Mouse (Mus musculus) CH12.LX (cell line): Measurements from ENCODE around the gene Cfap99. TPM values are rescaled to one million over a fixed set of nuclear protein-coding genes. Genes with fewer than 3 reads are reported as not detected.

Source experiments
- DNase-seq: peaks from one replicate; pipeline ENCODE4 v3.0.0-alpha.2; 2013; ENCODE audit errors: extremely low read depth
- H3K27ac ChIP-seq: 2 replicates; pipeline ENCODE4 v1.5.1; 2012; ENCODE audit warnings: low read depth, mild to moderate bottlenecking, control low read depth, moderate library complexity; ENCODE audit not compliant: insufficient read depth
- H3K27me3 ChIP-seq: replicated peaks from 2 replicates; pipeline ENCODE3; 2012; ENCODE audit warnings: inconsistent platforms
- H3K36me3 ChIP-seq, 2 experiments: replicated peaks in 1 of 2; 2 replicates each; pipeline versions ENCODE3 to v1.6.1; 2012; ENCODE audit warnings: inconsistent platforms in 1 of 2, low read length in 1 of 2, mild to moderate bottlenecking in 1 of 2, mixed read lengths in 1 of 2, moderate library complexity in 1 of 2; ENCODE audit not compliant: control insufficient read depth in 1 of 2, insufficient read depth in 1 of 2
- H3K4me1 ChIP-seq, 2 experiments: 2 replicates each; pipeline ENCODE4 v1.6.1; 2012; ENCODE audit warnings: inconsistent platforms in 1 of 2, moderate library complexity in 1 of 2; ENCODE audit not compliant: insufficient read depth in 2 of 2, control insufficient read depth in 1 of 2
- H3K4me2 ChIP-seq: 2 replicates; pipeline ENCODE4 v1.6.1; 2012; ENCODE audit warnings: low read depth, mild to moderate bottlenecking, control low read depth; ENCODE audit not compliant: poor library complexity, insufficient read depth, severe bottlenecking
- H3K4me3 ChIP-seq, 3 experiments: fragments of 150-350 bp in 1 of 3; sonication (generic) in 1 of 3; replicated peaks in 1 of 3; 2 replicates each; pipeline versions ENCODE3 to v1.5.1; 2011 to 2012; ENCODE audit warnings: low read depth in 2 of 3, low read length in 2 of 3, mild to moderate bottlenecking in 2 of 3, moderate library complexity in 2 of 3, control low read depth in 1 of 3, improper control_type of control experiment in 1 of 3, inconsistent platforms in 1 of 3, mixed read lengths in 1 of 3; ENCODE audit not compliant: poor library complexity in 1 of 3
- H3K79me2 ChIP-seq: replicated peaks from 2 replicates; pipeline ENCODE4 v1.6.1; 2012; ENCODE audit warnings: mild to moderate bottlenecking, moderate library complexity; ENCODE audit not compliant: control insufficient read depth, poor library complexity, insufficient read depth, severe bottlenecking; ENCODE audit errors: extremely low read depth
- H3K9ac ChIP-seq: 2 replicates; pipeline ENCODE4 v1.6.1; 2012; ENCODE audit warnings: low read depth, mild to moderate bottlenecking, control low read depth, moderate library complexity; ENCODE audit not compliant: insufficient read depth
- H3K9me3 ChIP-seq: replicated peaks from 2 replicates; pipeline ENCODE3; 2012; ENCODE audit warnings: low read length, inconsistent platforms, mixed read lengths
- BHLHE40 ChIP-seq: IDR thresholded peaks from 2 replicates; pipeline ENCODE4 v1.6.1; 2011; ENCODE audit warnings: mild to moderate bottlenecking, low read depth, low read length, improper control_type of control experiment
- CHD1 ChIP-seq: IDR thresholded peaks from 2 replicates; pipeline ENCODE4 v1.6.1; 2012; ENCODE audit warnings: low read depth, low read length, improper control_type of control experiment, inconsistent platforms
- CTCF ChIP-seq, 2 experiments: IDR thresholded peaks in 1 of 2; conservative IDR thresholded peaks in 1 of 2; 2 replicates each; pipeline ENCODE4 v1.5.1; 2011 to 2012; ENCODE audit warnings: low read depth in 2 of 2, low read length in 2 of 2, improper control_type of control experiment in 1 of 2, inconsistent platforms in 1 of 2, mild to moderate bottlenecking in 1 of 2, moderate library complexity in 1 of 2
- E2F4 ChIP-seq: IDR thresholded peaks from 2 replicates; pipeline ENCODE4 v1.6.1; 2011; ENCODE audit warnings: low read depth, low read length, improper control_type of control experiment; ENCODE audit not compliant: insufficient replicate concordance
- ELF1 ChIP-seq: IDR thresholded peaks from 2 replicates; pipeline ENCODE4 v1.6.1; 2014; ENCODE audit warnings: low read depth, mild to moderate bottlenecking, inconsistent platforms, low read length, improper control_type of control experiment
- EP300 ChIP-seq: IDR thresholded peaks from 2 replicates; pipeline ENCODE4 v1.6.1; 2011; ENCODE audit warnings: low read length, improper control_type of control experiment
- ETS1 ChIP-seq: conservative IDR thresholded peaks from 2 replicates; pipeline ENCODE4 v1.6.1; 2012; ENCODE audit warnings: low read depth, mild to moderate bottlenecking, inconsistent platforms, low read length, improper control_type of control experiment, moderate library complexity
- GABPA ChIP-seq: IDR thresholded peaks from 2 replicates; pipeline ENCODE4 v1.6.1; 2012; ENCODE audit warnings: low read depth, low read length, improper control_type of control experiment, inconsistent platforms; ENCODE audit not compliant: insufficient replicate concordance
- IRF4 ChIP-seq: IDR thresholded peaks from 2 replicates; pipeline ENCODE4 v1.6.1; 2014; ENCODE audit warnings: low read depth, mild to moderate bottlenecking, inconsistent platforms, low read length, improper control_type of control experiment
- JUN ChIP-seq: IDR thresholded peaks from 2 replicates; pipeline ENCODE4 v1.6.1; 2011; ENCODE audit warnings: low read depth, mild to moderate bottlenecking, low read length, improper control_type of control experiment, moderate library complexity; ENCODE audit not compliant: insufficient read depth
- JUND ChIP-seq: conservative IDR thresholded peaks from 2 replicates; pipeline ENCODE4 v1.6.1; 2011; ENCODE audit warnings: low read depth, low read length, improper control_type of control experiment
- MAFK ChIP-seq: IDR thresholded peaks from 2 replicates; pipeline ENCODE4 v1.6.1; 2011; ENCODE audit warnings: low read length, improper control_type of control experiment; ENCODE audit not compliant: insufficient replicate concordance
- MAX ChIP-seq: IDR thresholded peaks from 2 replicates; pipeline ENCODE4 v1.6.1; 2011; ENCODE audit warnings: low read length, improper control_type of control experiment
- MEF2A ChIP-seq: IDR thresholded peaks from 2 replicates; pipeline ENCODE4 v1.6.1; 2014; ENCODE audit warnings: low read depth, mild to moderate bottlenecking, inconsistent platforms, low read length, improper control_type of control experiment, borderline replicate concordance
- MXI1 ChIP-seq: IDR thresholded peaks from 2 replicates; pipeline ENCODE4 v1.6.1; 2011; ENCODE audit warnings: mild to moderate bottlenecking, low read depth, low read length, improper control_type of control experiment
- MYC ChIP-seq: IDR thresholded peaks from 2 replicates; pipeline ENCODE4 v1.6.1; 2011; ENCODE audit warnings: low read depth, mild to moderate bottlenecking, improper control_type of control experiment, low read length
- NRF1 ChIP-seq: IDR thresholded peaks from 2 replicates; pipeline ENCODE4 v1.6.1; 2014; ENCODE audit warnings: low read depth, mild to moderate bottlenecking, inconsistent platforms, low read length, improper control_type of control experiment, moderate library complexity
- POLR2A ChIP-seq: IDR thresholded peaks from 2 replicates; pipeline ENCODE4 v1.6.1; 2011; ENCODE audit warnings: low read depth, mild to moderate bottlenecking, improper control_type of control experiment, low read length
- POLR2AphosphoS2 ChIP-seq: IDR thresholded peaks from 2 replicates; pipeline ENCODE4 v1.6.1; 2011; ENCODE audit warnings: low read depth, low read length, improper control_type of control experiment
- RCOR1 ChIP-seq: conservative IDR thresholded peaks from 2 replicates; pipeline ENCODE4 v1.6.1; 2012; ENCODE audit warnings: low read depth, mild to moderate bottlenecking, inconsistent platforms, low read length, improper control_type of control experiment
- SIN3A ChIP-seq: IDR thresholded peaks from 2 replicates; pipeline ENCODE4 v1.6.1; 2012; ENCODE audit warnings: low read length, improper control_type of control experiment, inconsistent platforms
- SMC3 ChIP-seq: IDR thresholded peaks from 2 replicates; pipeline ENCODE4 v1.6.1; 2011; ENCODE audit warnings: low read depth, low read length, improper control_type of control experiment
- TBP ChIP-seq: conservative IDR thresholded peaks from 2 replicates; pipeline ENCODE4 v1.6.1; 2011; ENCODE audit warnings: low read depth, low read length, improper control_type of control experiment
- TCF12 ChIP-seq: IDR thresholded peaks from 2 replicates; pipeline ENCODE4 v1.6.1; 2014; ENCODE audit warnings: low read depth, mild to moderate bottlenecking, inconsistent platforms, low read length, improper control_type of control experiment
- UBTF ChIP-seq: IDR thresholded peaks from 2 replicates; pipeline ENCODE4 v1.6.1; 2012; ENCODE audit warnings: low read depth, mild to moderate bottlenecking, inconsistent platforms, low read length, improper control_type of control experiment, moderate library complexity
- USF1 ChIP-seq: IDR thresholded peaks from 2 replicates; pipeline ENCODE4 v1.6.1; 2014; ENCODE audit warnings: low read depth, mild to moderate bottlenecking, inconsistent platforms, low read length, improper control_type of control experiment
- ZKSCAN1 ChIP-seq: IDR thresholded peaks from 2 replicates; pipeline ENCODE4 v1.6.1; 2012; ENCODE audit warnings: low read depth, inconsistent platforms, low read length, improper control_type of control experiment, borderline replicate concordance
- ZMIZ1 ChIP-seq: IDR thresholded peaks from 2 replicates; pipeline ENCODE4 v1.6.1; 2012; ENCODE audit warnings: low read depth, mild to moderate bottlenecking, inconsistent platforms, low read length, improper control_type of control experiment
- dilution Hi-C: fragments of 300-500 bp; cut with MboI; formaldehyde crosslinking; loops from 2 replicates; pipeline ENCODE4 v1.14.3; 2020; ENCODE audit warnings: low sequenced_read_pairs; ENCODE audit not compliant: extremely low pct_unique_long_range_greater_than_20kb, extremely low pct_ligation_motif_present
- in situ Hi-C: fragments of 300-500 bp; cut with MboI; formaldehyde crosslinking; loops from 3 replicates; pipeline ENCODE4 v1.14.3; 2019; ENCODE audit warnings: low sequenced_read_pairs, low pct_ligation_motif_present, low pct_unique_long_range_greater_than_20kb, mixed read lengths
- polyA plus RNA-seq: library from polyadenylated mRNA; unstranded; fragments of >175 nt; gene quantifications from 2 replicates; pipeline ENCODE4 v1.2.1, GENCODE M21; 2012; ENCODE audit warnings: low read depth; ENCODE audit not compliant: insufficient read length
- total RNA-seq, 2 experiments: library from RNA; depleted of rRNA; stranded (reverse); fragments of 300-350 nt in 1 of 2; fragments of >200 nt in 1 of 2; gene quantifications; 2 replicates each; pipeline ENCODE4 v1.2.3; 2012 to 2014

Cfap99 gene
- total and polyA plus RNA-seq, 3 experiments: not detected

- no peak for TF ChIP-seq BHLHE40
- no peak for TF ChIP-seq JUND
- no peak for TF ChIP-seq ZMIZ1
- no peak for TF ChIP-seq MAFK
- no peak for TF ChIP-seq POLR2A
- no peak for TF ChIP-seq POLR2AphosphoS2
- TF ChIP-seq JUN: no peak
- TF ChIP-seq SIN3A: no peak
- TF ChIP-seq ETS1: no peak
- TF ChIP-seq MAX: no peak
- TF ChIP-seq UBTF: no peak
- no peak for TF ChIP-seq CTCF (conservative IDR thresholded peaks at IDR 0.05 in 1 of 2, IDR thresholded peaks at IDR 0.05 in 1 of 2; ENCODE audit: low read depth in 2 of 2, low read length in 2 of 2)
- TF ChIP-seq CHD1: no peak
- no peak for TF ChIP-seq ZKSCAN1
- Histone ChIP-seq H3K27me3 (no peaks in the 10 kb centered on the region), H3K9ac (peak overlapping the region; percentile 70), H3K4me3 (peak overlapping the region; percentile 56 to 78 (median 72)), H3K79me2 (peaks cover 26% of the 10 kb centered on the region), H3K4me2 (peak overlapping the region; percentile 69), H3K4me1 (peaks cover 2 to 24% of the 10 kb centered on the region in 2 experiments; a peak in 3 of 4 replicates), H3K36me3 (peaks cover 0 to 19% of the 10 kb centered on the region in 2 experiments), H3K9me3 (no peaks in the 10 kb centered on the region), H3K27ac (no peak overlapping the region)
- dilution Hi-C loops (no loop called here), in situ Hi-C loops (no loop called here)
- peak; percentile 11 for DNase-seq
These were observed 80.3 kb downstream of the Cfap99 start for GRCm38 (mm10) chr5:34368551-34369290.

- Histone ChIP-seq H3K27ac (no peak within 1 kb of the TSS), H3K79me2 (peaks cover 30% of the 10 kb centered on the region), H3K27me3 (no peaks in the 10 kb centered on the region), H3K4me1 (peaks cover 2 to 24% of the 10 kb centered on the region in 2 experiments; a peak in 3 of 4 replicates), H3K9ac (peak within 1 kb of the TSS; percentile 93), H3K36me3 (peaks cover 0 to 18% of the 10 kb centered on the region in 2 experiments), H3K9me3 (no peaks in the 10 kb centered on the region), H3K4me2 (peak within 1 kb of the TSS; percentile 96), H3K4me3 (peak within 1 kb of the TSS; percentile 68 to 79 (median 78))
- peak; percentile 90 for DNase-seq
- in situ Hi-C loops (no loop called here), dilution Hi-C loops (no loop called here)
- peak; percentile 70 for TF ChIP-seq TCF12
- TF ChIP-seq EP300: no peak
- peak; percentile 66 for TF ChIP-seq NRF1
- 0 out of 2 replicates have a peak, but pooled peaks have one; percentile 41 for TF ChIP-seq BHLHE40
- no peak for TF ChIP-seq MEF2A
- no peak for TF ChIP-seq RCOR1
- no peak for TF ChIP-seq ETS1
- no peak for TF ChIP-seq SMC3
- 0 out of 2 replicates have a peak, but pooled peaks have one; percentile 36 for TF ChIP-seq MYC
- no peak for TF ChIP-seq TBP
- no peak; the same call in 1 of the 2 replicates for TF ChIP-seq IRF4
- no peak for TF ChIP-seq USF1
- TF ChIP-seq ELF1: peak; percentile 72
- TF ChIP-seq GABPA: peak; percentile 73; the same call in 1 of the 2 replicates
- 0 out of 2 replicates have a peak, but pooled peaks have one; percentile 47 for TF ChIP-seq CHD1
- TF ChIP-seq POLR2AphosphoS2: no peak; the same call in 1 of the 2 replicates
- TF ChIP-seq MAX: peak; percentile 68
- TF ChIP-seq POLR2A: peak; percentile 79
- TF ChIP-seq MXI1: peak; percentile 76
- TF ChIP-seq SIN3A: peak; percentile 86
- TF ChIP-seq E2F4: no peak
- TF ChIP-seq UBTF: no peak; the same call in 1 of the 2 replicates
These were observed 81.1 kb downstream of the Cfap99 start, which contains the start of gene Fam193a for GRCm38 (mm10) chr5:34369341-34370021. Gene Fam193a (plus strand): TSS chr5:34369933.
